22 mouse cellular contexts compared by ENCODE assay signal in genomic region chr7:90084531-90084930, GRCm38 (mm10). TPM values are rescaled to one million over a fixed set of nuclear protein-coding genes. Genes with fewer than 3 reads are reported as not detected.
DNase-seq lines count a peak whose midpoint lies in the region; ATAC-seq and TF ChIP-seq lines count a peak whose summit lies in the region.
"Had no signal": no experiment of that assay in that cellular context is flagged by ENCODE, and none has a peak within 500 bp of the region (broad histone marks: within the 10 kb centered on the region; RNA-seq: fewer than 3 reads in every experiment).

No protein-coding gene starts in this region.

- no peak overlapping the region for H3K27ac ChIP-seq in heart, embryonic 12.5 days (ENCODE audit: poor library complexity, severe bottlenecking)
- 0 out of 2 replicates have a peak overlapping the region, but pooled peaks have one; percentile 34 for H3K27ac ChIP-seq in lung, embryonic 15.5 days
- H3K27ac ChIP-seq in liver, embryonic 14.5 days = peak overlapping the region; percentile 48
- H3K27ac ChIP-seq: heart, adult 2 months; hindbrain, embryonic 10.5 days; hindbrain, postnatal 0 days; layer of hippocampus, adult 2 months; neural tube, embryonic 13.5 days had no signal

- H3K9ac ChIP-seq in heart, embryonic 12.5 days = no peak overlapping the region
- H3K9ac ChIP-seq in lung, embryonic 15.5 days = no peak overlapping the region
- peak overlapping the region; percentile 2 for H3K9ac ChIP-seq in liver, embryonic 14.5 days (replicated peaks)
- H3K9ac ChIP-seq: embryonic facial prominence, embryonic 13.5 days; neural tube, embryonic 13.5 days had no signal

- H3K27me3 ChIP-seq in heart, embryonic 12.5 days (replicated peaks) = no peaks in the 10 kb centered on the region
- no peaks in the 10 kb centered on the region for H3K27me3 ChIP-seq in lung, embryonic 15.5 days
- H3K27me3 ChIP-seq in liver, embryonic 14.5 days (ENCODE audit: control insufficient read depth, insufficient read depth, low read length) = no peaks in the 10 kb centered on the region
- H3K27me3 ChIP-seq: embryonic facial prominence, embryonic 13.5 days; neural tube, embryonic 13.5 days had no signal

- TF ChIP-seq CTCF in liver, embryonic 14.5 days (IDR thresholded peaks at IDR 0.05; ENCODE audit: low read depth) = no peak

- H3K9me3 ChIP-seq in heart, embryonic 12.5 days (replicated peaks) = no peaks in the 10 kb centered on the region
- no peaks in the 10 kb centered on the region for H3K9me3 ChIP-seq in lung, embryonic 15.5 days
- no peaks in the 10 kb centered on the region for H3K9me3 ChIP-seq in liver, embryonic 14.5 days (ENCODE audit: control insufficient read depth, low read length)
- H3K9me3 ChIP-seq: embryonic facial prominence, embryonic 13.5 days; hindbrain, embryonic 10.5 days; neural tube, embryonic 13.5 days had no signal

- no peak for ATAC-seq in heart, embryonic 12.5 days (ENCODE audit: insufficient number of reproducible peaks, low FRiP score)
- no peak for ATAC-seq in lung, embryonic 15.5 days (ENCODE audit: borderline replicate concordance, extremely low read depth, low FRiP score, low TSS enrichment)
- no peak for ATAC-seq in liver, embryonic 14.5 days (ENCODE audit: insufficient read depth)
- ATAC-seq: forebrain, embryonic 16.5 days; hindbrain, postnatal 0 days had no signal

- H3K4me2 ChIP-seq in heart, embryonic 12.5 days = no peak overlapping the region
- H3K4me2 ChIP-seq in lung, embryonic 15.5 days = no peak overlapping the region
- H3K4me2 ChIP-seq in liver, embryonic 14.5 days (ENCODE audit: low read depth) = no peak overlapping the region
- H3K4me2 ChIP-seq: embryonic facial prominence, embryonic 13.5 days; neural tube, embryonic 13.5 days had no signal

- H3K4me1 ChIP-seq in heart, embryonic 12.5 days (replicated peaks) = peaks cover 30% of the 10 kb centered on the region
- H3K4me1 ChIP-seq in lung, embryonic 15.5 days = peaks cover 19% of the 10 kb centered on the region
- H3K4me1 ChIP-seq in liver, embryonic 14.5 days (replicated peaks; ENCODE audit: control insufficient read depth in 2 of 2, insufficient read depth in 2 of 2, low read length in 1 of 2) = peaks cover 46 to 51% of the 10 kb centered on the region in 2 experiments
- H3K4me1 ChIP-seq: hindbrain, embryonic 10.5 days; neural tube, embryonic 13.5 days had no signal

- DNase-seq in heart, postnatal 10 days = peak; percentile 25
- DNase-seq in lung, postnatal 36 days = no peak
- DNase-seq in liver, embryonic 14.5 days (ENCODE audit: low read depth in 3 of 3, low spot score in 3 of 3) = no peak
- DNase-seq in skeletal muscle tissue, adult 2 months (ENCODE audit: low read depth, low spot score) = peak; percentile 68
- no peak for DNase-seq in MN1 (ENCODE audit: low spot score)
- DNase-seq: adrenal gland, adult 2 months; cerebellum, adult 9-11 months; kidney, adult 8-10 months; kidney, postnatal 14 days; lung, adult 18-20 months; midbrain, embryonic 14.5 days; thymus, postnatal 14 days had no signal

- intact Hi-C loops in heart, postnatal 10 days (cut with DNase I) = no loop called here

- TF ChIP-seq EP300 in liver, embryonic 14.5 days (IDR thresholded peaks at IDR 0.05; ENCODE audit: low read depth) = no peak

- no peak overlapping the region for H3K4me3 ChIP-seq in heart, embryonic 12.5 days
- H3K4me3 ChIP-seq in lung, embryonic 15.5 days = no peak overlapping the region
- H3K4me3 ChIP-seq in liver, embryonic 14.5 days (ENCODE audit: insufficient read depth in 1 of 2, low read depth in 2 of 2, low read length in 2 of 2) = no peak overlapping the region
- H3K4me3 ChIP-seq: embryonic facial prominence, embryonic 13.5 days; heart, adult 2 months; hindbrain, embryonic 10.5 days; layer of hippocampus, adult 2 months; megakaryocyte, embryonic 14.5 days; neural tube, embryonic 13.5 days had no signal

- no peaks in the 10 kb centered on the region for H3K36me3 ChIP-seq in heart, embryonic 12.5 days
- H3K36me3 ChIP-seq in lung, embryonic 15.5 days = no peaks in the 10 kb centered on the region
- no peaks in the 10 kb centered on the region for H3K36me3 ChIP-seq in liver, embryonic 14.5 days (replicated peaks; ENCODE audit: control insufficient read depth, insufficient read depth, low read depth)
- H3K36me3 ChIP-seq: embryonic facial prominence, embryonic 13.5 days; hindbrain, embryonic 10.5 days; neural tube, embryonic 13.5 days had no signal

RNA-seq across cellular contexts. Expression of gene Picalm, which starts 45.5 kb away (rescaled TPM):
- 100 to 1,000 TPM; 218 to 284 TPM for total RNA-seq in heart, postnatal 10 days (2021)
- polyA plus RNA-seq in heart, embryonic 12.5 days (2016; fragmentation: Nextera tagmentation; extraction: Ambion mirVana) = 38.8 and 40.7 TPM in 2 replicates
- 40.8 and 43.2 TPM in 2 replicates for polyA plus RNA-seq in lung, embryonic 15.5 days (2015; fragmentation: Nextera tagmentation; extraction: Ambion mirVana)
- 97.1 and 138 TPM in 2 replicates for polyA plus RNA-seq in liver, embryonic 14.5 days (2012; rRNA removed)
- 61.5 and 63.2 TPM in 2 replicates for polyA plus RNA-seq in liver, embryonic 14.5 days (2014; fragmentation: Nextera tagmentation; extraction: Ambion mirVana)

Comparison
In these comparisons a context has a peak if more than half of its experiments do, and no peak if none do; other contexts are left out.
1. DNase-seq: peak in heart, postnatal 10 days (2 of 2) and skeletal muscle tissue, adult 2 months (single experiment); none in lung, postnatal 36 days (single experiment), liver, embryonic 14.5 days (0 of 3) and MN1 (single experiment).